ENCODE assay signal across 8 mouse cellular contexts in genomic region chr6:115650476-115651427, GRCm38 (mm10). TPM values are rescaled to one million over a fixed set of nuclear protein-coding genes. Genes with fewer than 3 reads are reported as not detected.
DNase-seq lines count a peak whose midpoint lies in the region; ATAC-seq and TF ChIP-seq lines count a peak whose summit lies in the region.

No protein-coding gene starts in this region.

- H3K4me2 ChIP-seq in kidney, postnatal 0 days (ENCODE audit: low read length) = no peak overlapping the region
- H3K4me2 ChIP-seq in forebrain, embryonic 15.5 days (replicated peaks) = no peak overlapping the region

- H3K9me3 ChIP-seq in kidney, postnatal 0 days (replicated peaks; ENCODE audit: low read length) = no peaks in the 10 kb centered on the region
- no peaks in the 10 kb centered on the region for H3K9me3 ChIP-seq in forebrain, embryonic 15.5 days

- no peak for ATAC-seq in kidney, postnatal 0 days (replicated peaks; ENCODE audit: low FRiP score, low read depth)
- no peak for ATAC-seq in forebrain, embryonic 15.5 days (replicated peaks)

- peak; percentile 53 for DNase-seq in kidney, postnatal 0 days (ENCODE audit: low spot score)
- DNase-seq in kidney, adult 11 months = no peak
- DNase-seq in embryo, embryonic 10 days (ENCODE audit: low spot score) = peak; percentile 27
- peak; percentile 66 for DNase-seq in liver
- DNase-seq in spleen, postnatal 10 days (ENCODE audit: low spot score in 2 of 2) = peak; percentile 31 to 69
- no peak for DNase-seq in ovary, postnatal 36 days (ENCODE audit: low spot score)
- no peak for DNase-seq in adrenal gland, adult 18-20 months (ENCODE audit: low spot score in 2 of 2)

- H3K9ac ChIP-seq in kidney, postnatal 0 days (ENCODE audit: low read depth, low read length) = no peak overlapping the region
- H3K9ac ChIP-seq in forebrain, embryonic 15.5 days (replicated peaks) = no peak overlapping the region

- TF ChIP-seq CTCF in kidney, postnatal 0 days (IDR thresholded peaks at IDR 0.05; ENCODE audit: low read depth) = no peak

- 0 out of 2 replicates have a peak overlapping the region, but pooled peaks have one; percentile 2 for H3K27ac ChIP-seq in kidney, postnatal 0 days
- no peak overlapping the region for H3K27ac ChIP-seq in forebrain, embryonic 15.5 days (replicated peaks)

- WGBS in kidney, postnatal 0 days = 40% methylated on average over 5 of the region's 5 CpGs
- 62% methylated on average over 5 of the region's 5 CpGs for WGBS in forebrain, embryonic 15.5 days

- H3K36me3 ChIP-seq in kidney, postnatal 0 days (ENCODE audit: insufficient read depth, low read length) = no peaks in the 10 kb centered on the region
- no peaks in the 10 kb centered on the region for H3K36me3 ChIP-seq in forebrain, embryonic 15.5 days

- H3K4me1 ChIP-seq in kidney, postnatal 0 days (replicated peaks; ENCODE audit: insufficient read depth, low read length) = peaks cover 18% of the 10 kb centered on the region
- peaks cover 23% of the 10 kb centered on the region for H3K4me1 ChIP-seq in forebrain, embryonic 15.5 days

- H3K27me3 ChIP-seq in kidney, postnatal 0 days (ENCODE audit: insufficient read depth, low read length) = no peaks in the 10 kb centered on the region
- H3K27me3 ChIP-seq in forebrain, embryonic 15.5 days = no peaks in the 10 kb centered on the region

- no peak overlapping the region for H3K4me3 ChIP-seq in kidney, postnatal 0 days (replicated peaks; ENCODE audit: low read depth, low read length)
- no peak overlapping the region for H3K4me3 ChIP-seq in forebrain, embryonic 15.5 days

RNA-seq across cellular contexts. Expression of gene Raf1, which starts 25.7 kb away (rescaled TPM):
- polyA plus RNA-seq in kidney, postnatal 0 days (2015; fragmentation: Nextera tagmentation; extraction: Ambion mirVana) = 67.4 and 68.0 TPM in 2 replicates
- 155 and 161 TPM in 2 replicates for polyA plus RNA-seq in forebrain, embryonic 15.5 days (2015; fragmentation: Nextera tagmentation; extraction: Ambion mirVana)
- total RNA-seq in adrenal gland, adult 18-20 months (2021) = 100 to 1,000 TPM in 1 of 2 experiments, 10 to 100 TPM in 1; 89.9 to 101 TPM

RNA-seq across cellular contexts. Expression of gene Mkrn2, which starts 49.0 kb away (rescaled TPM):
- polyA plus RNA-seq in kidney, postnatal 0 days (2015; fragmentation: Nextera tagmentation; extraction: Ambion mirVana) = 27.4 and 28.2 TPM in 2 replicates
- 41.8 and 44.7 TPM in 2 replicates for polyA plus RNA-seq in forebrain, embryonic 15.5 days (2015; fragmentation: Nextera tagmentation; extraction: Ambion mirVana)
- 10 to 100 TPM; 34.8 to 37.9 TPM for total RNA-seq in adrenal gland, adult 18-20 months (2021)

RNA-seq across cellular contexts. Expression of gene Mkrn2os, which starts 58.4 kb away (rescaled TPM):
- polyA plus RNA-seq in kidney, postnatal 0 days (2015; fragmentation: Nextera tagmentation; extraction: Ambion mirVana) = 7.6 and 8.3 TPM in 2 replicates
- polyA plus RNA-seq in forebrain, embryonic 15.5 days (2015; fragmentation: Nextera tagmentation; extraction: Ambion mirVana) = 0.39 and 0.41 TPM in 2 replicates
- not detected for total RNA-seq in adrenal gland, adult 18-20 months (2021)

Comparison
In these comparisons a context has a peak if more than half of its experiments do, and no peak if none do; other contexts are left out.
1. DNase-seq: peak in kidney, postnatal 0 days (single experiment), embryo, embryonic 10 days (single experiment), liver (single experiment) and spleen, postnatal 10 days (2 of 2); none in kidney, adult 11 months (single experiment), ovary, postnatal 36 days (single experiment) and adrenal gland, adult 18-20 months (0 of 2).